Mouse (Mus musculus) hindbrain, embryonic 14.5 days (tissue): ENCODE results near the gene Jtb. TPM values are rescaled to one million over a fixed set of nuclear protein-coding genes. Genes with fewer than 3 reads are reported as not detected.

Experiments used
- ATAC-seq: fragments of 200-750 bp; cut with Nextera tagmentation; 2 replicates; pipeline ENCODE4 v1.8.0; 2017; ENCODE audit warnings: moderate number of reproducible peaks, mild to moderate bottlenecking, moderate TSS enrichment, moderate library complexity; ENCODE audit not compliant: low FRiP score
- DNase-seq: peaks from one replicate; pipeline ENCODE4 v3.0.0-alpha.2; 2015; ENCODE audit warnings: low spot score
- H3K27ac ChIP-seq: fragments of 300-500 bp; sonication (generic); 2 replicates; pipeline ENCODE4 v1.5.1; 2014; ENCODE audit warnings: mild to moderate bottlenecking, moderate library complexity
- H3K27me3 ChIP-seq: fragments of 300-500 bp; sonication (generic); 2 replicates; pipeline ENCODE4 v1.6.1; 2014; ENCODE audit warnings: mild to moderate bottlenecking, low read length, mixed read lengths; ENCODE audit not compliant: control insufficient read depth, insufficient read depth
- H3K36me3 ChIP-seq: fragments of 300-500 bp; sonication (generic); replicated peaks from 2 replicates; pipeline ENCODE4 v1.6.1; 2014; ENCODE audit not compliant: control insufficient read depth, insufficient read depth
- H3K4me1 ChIP-seq: fragments of 300-500 bp; sonication (generic); replicated peaks from 2 replicates; pipeline ENCODE4 v1.6.1; 2014; ENCODE audit warnings: antibody characterized with exemption, low read length, mixed read lengths; ENCODE audit not compliant: control insufficient read depth, insufficient read depth
- H3K4me2 ChIP-seq: fragments of 300-500 bp; sonication (generic); replicated peaks from 2 replicates; pipeline ENCODE4 v1.6.1; 2014; ENCODE audit warnings: mild to moderate bottlenecking, moderate library complexity
- H3K4me3 ChIP-seq: fragments of 300-500 bp; sonication (generic); replicated peaks from 2 replicates; pipeline ENCODE4 v1.5.1; 2014; ENCODE audit warnings: mild to moderate bottlenecking, low read length
- H3K9ac ChIP-seq: fragments of 300-500 bp; sonication (generic); 2 replicates; pipeline ENCODE4 v1.6.1; 2014
- H3K9me3 ChIP-seq: fragments of 300-500 bp; sonication (generic); 2 replicates; pipeline ENCODE4 v1.6.1; 2016; ENCODE audit warnings: low read length; ENCODE audit not compliant: control insufficient read depth
- WGBS: fragments of 180-500 bp; shearing (Covaris S2); extraction: QIAGEN DNeasy Blood & Tissue Kit; methylation state at CpG from one replicate; pipeline ENCODE4 v1.1.7; 2014; 5-methylcytosine and 5-hydroxymethylcytosine counted together
- polyA plus RNA-seq: library from polyadenylated mRNA; unstranded; fragments of >200 nt; fragmentation: Nextera tagmentation; extraction: Ambion mirVana; gene quantifications from 2 replicates; pipeline ENCODE4 v1.2.1, GENCODE M21; 2014

The Jtb gene
- polyA plus RNA-seq, 1 experiment from 2014 or later = 103 TPM

- H3K9ac ChIP-seq = no peak overlapping the region
- no peaks in the 10 kb centered on the region for H3K9me3 ChIP-seq
- no peak overlapping the region for H3K27ac ChIP-seq
- H3K4me1 ChIP-seq = peaks cover 13% of the 10 kb centered on the region
- H3K4me2 ChIP-seq = no peak overlapping the region
- WGBS = 95% methylated on average over 2 of the region's 2 CpGs
- no peak for ATAC-seq
- H3K4me3 ChIP-seq = no peak overlapping the region
- peaks cover 62% of the 10 kb centered on the region for H3K36me3 ChIP-seq
- no peak for DNase-seq
- no peaks in the 10 kb centered on the region for H3K27me3 ChIP-seq
Observed at GRCm38 (mm10) chr3:90208662-90209061, 22.7 kb upstream of the Jtb start.

GRCm38 (mm10) chr3:90209908-90210566 is 21.4 kb upstream of the Jtb start:
- H3K9ac ChIP-seq = no peak overlapping the region
- no peak overlapping the region for H3K27ac ChIP-seq
- peaks cover 18% of the 10 kb centered on the region for H3K4me1 ChIP-seq
- H3K27me3 ChIP-seq = no peaks in the 10 kb centered on the region
- peaks cover 62% of the 10 kb centered on the region for H3K36me3 ChIP-seq
- H3K4me3 ChIP-seq = no peak overlapping the region
- H3K9me3 ChIP-seq = no peaks in the 10 kb centered on the region
- WGBS = 94% methylated on average over 5 of the region's 5 CpGs
- no peak for DNase-seq
- no peak overlapping the region for H3K4me2 ChIP-seq
- no peak for ATAC-seq

- Histone ChIP-seq H3K9ac (no peak overlapping the region), H3K4me3 (peak overlapping the region; percentile 68), H3K4me2 (peak overlapping the region; percentile 79), H3K36me3 (peaks cover 56% of the 10 kb centered on the region), H3K9me3 (no peaks in the 10 kb centered on the region), H3K4me1 (peaks cover 18% of the 10 kb centered on the region), H3K27me3 (no peaks in the 10 kb centered on the region), H3K27ac (no peak overlapping the region)
- 83% methylated on average over 13 of the region's 13 CpGs for WGBS
- ATAC-seq (no peak), DNase-seq (no peak)
Observed at GRCm38 (mm10) chr3:90211475-90212398, 19.7 kb upstream of the Jtb start.

GRCm38 (mm10) chr3:90212723-90213122 is 18.7 kb upstream of the Jtb start:
- DNase-seq = no peak
- no peak for ATAC-seq
- 20% methylated on average over 5 of the region's 5 CpGs for WGBS
- peaks cover 49% of the 10 kb centered on the region for H3K36me3 ChIP-seq
- peaks cover 18% of the 10 kb centered on the region for H3K4me1 ChIP-seq
- peak overlapping the region; percentile 88 for H3K9ac ChIP-seq
- H3K27me3 ChIP-seq = no peaks in the 10 kb centered on the region
- 0 out of 2 replicates have a peak overlapping the region, but pooled peaks have one; percentile 89 for H3K27ac ChIP-seq
- H3K9me3 ChIP-seq = no peaks in the 10 kb centered on the region
- H3K4me2 ChIP-seq = peak overlapping the region; percentile 79
- H3K4me3 ChIP-seq = peak overlapping the region; percentile 68

- H3K4me2 ChIP-seq = peak within 1 kb of the TSS; percentile 79
- DNase-seq (peak; percentile 96), ATAC-seq (peak; percentile 96)
- peak within 1 kb of the TSS; percentile 68 for H3K4me3 ChIP-seq
- WGBS = under 1% methylated on average over 42 of the region's 42 CpGs
- peaks cover 18% of the 10 kb centered on the region for H3K4me1 ChIP-seq
- H3K9ac ChIP-seq = peak within 1 kb of the TSS; percentile 88
- peaks cover 42% of the 10 kb centered on the region for H3K36me3 ChIP-seq
- H3K27ac ChIP-seq = peak within 1 kb of the TSS; percentile 89
- no peaks in the 10 kb centered on the region for H3K27me3 ChIP-seq
- H3K9me3 ChIP-seq = no peaks in the 10 kb centered on the region
Observed at GRCm38 (mm10) chr3:90213377-90213866, 18.0 kb upstream of the Jtb start, which contains the start of the genes Rps27 and Rab13. TSS of gene Rps27 (minus strand) at chr3:90213651. TSS of gene Rab13 (plus strand) at chr3:90213695.

GRCm38 (mm10) chr3:90213956-90214684 is 17.3 kb upstream of the Jtb start:
- peak; percentile 47; the same call in 1 of the 2 replicates for ATAC-seq
- Histone ChIP-seq H3K9me3 (no peaks in the 10 kb centered on the region), H3K9ac (peak overlapping the region; percentile 48), H3K36me3 (peaks cover 35% of the 10 kb centered on the region), H3K27ac (peak overlapping the region; percentile 89), H3K4me1 (peaks cover 18% of the 10 kb centered on the region), H3K4me3 (peak overlapping the region; percentile 68), H3K27me3 (no peaks in the 10 kb centered on the region), H3K4me2 (peak overlapping the region; percentile 69)
- DNase-seq = peak; percentile 44
- 11% methylated on average over 12 of the region's 12 CpGs for WGBS

- Histone ChIP-seq H3K27ac (no peak overlapping the region), H3K4me3 (no peak overlapping the region), H3K4me2 (no peak overlapping the region), H3K4me1 (peaks cover 24% of the 10 kb centered on the region), H3K9ac (no peak overlapping the region), H3K27me3 (no peaks in the 10 kb centered on the region), H3K36me3 (peaks cover 17% of the 10 kb centered on the region), H3K9me3 (no peaks in the 10 kb centered on the region)
- 42% methylated on average over 1 of the region's 1 CpGs for WGBS
- DNase-seq (no peak), ATAC-seq (no peak)
Observed at GRCm38 (mm10) chr3:90215825-90216380, 15.5 kb upstream of the Jtb start.

GRCm38 (mm10) chr3:90220088-90220487 is 11.3 kb upstream of the Jtb start:
- Histone ChIP-seq H3K36me3 (0 out of 2 replicates have a peak, but pooled peaks cover 5% of the 10 kb centered on the region), H3K27me3 (no peaks in the 10 kb centered on the region), H3K4me1 (peaks cover 6% of the 10 kb centered on the region; the same call in 1 of the 2 replicates), H3K9me3 (no peaks in the 10 kb centered on the region), H3K9ac (peak overlapping the region; percentile 53; the same call in 1 of the 2 replicates), H3K4me2 (peak overlapping the region; percentile 73), H3K27ac (peak overlapping the region; percentile 29; the same call in 1 of the 2 replicates), H3K4me3 (peak overlapping the region; percentile 30)
- ATAC-seq (peak; percentile 59), DNase-seq (peak; percentile 78)
- WGBS = 13% methylated on average over 6 of the region's 6 CpGs
